Mouse (Mus musculus) inflammation-experienced regulatory T-cells, adult 6 months (primary cell): ENCODE results near the gene Zfp644. TPM values are rescaled to one million over a fixed set of nuclear protein-coding genes. Genes with fewer than 3 reads are reported as not detected.

ENCODE experiments used
- ATAC-seq: one replicate; pipeline ENCODE4 v1.8.0; 2017
- polyA plus RNA-seq, 3 experiments: library from polyadenylated mRNA; unstranded; fragments of 100-300 nt; shearing (Covaris generic); gene quantifications; one replicate each; pipeline ENCODE4 v1.2.1; 2017

Gene Zfp644
- polyA plus RNA-seq, 3 experiments from 2014 or later = 29.4 to 50.6 (median 42.5) TPM

DNA sequence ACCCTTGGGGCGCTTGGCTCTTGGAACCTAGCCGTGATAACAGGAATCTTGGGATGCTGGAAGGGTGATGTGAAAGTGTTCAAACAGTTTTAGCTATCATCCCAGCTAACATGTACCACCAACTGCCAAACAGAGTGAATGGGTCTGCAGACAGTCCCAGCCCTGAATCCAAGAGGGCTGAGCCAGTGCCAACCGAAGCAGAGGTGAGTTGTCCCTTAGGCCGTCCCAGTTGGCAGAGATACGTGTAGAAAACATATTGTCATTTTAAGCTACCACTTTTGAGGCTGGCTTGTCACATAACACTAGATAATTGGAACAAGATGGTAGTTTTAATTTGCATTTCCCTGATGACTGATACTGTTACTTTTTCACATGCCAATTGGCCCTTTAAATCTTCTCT, 106.4 kb downstream of the Zfp644 start:
- ATAC-seq = no peak

DNA sequence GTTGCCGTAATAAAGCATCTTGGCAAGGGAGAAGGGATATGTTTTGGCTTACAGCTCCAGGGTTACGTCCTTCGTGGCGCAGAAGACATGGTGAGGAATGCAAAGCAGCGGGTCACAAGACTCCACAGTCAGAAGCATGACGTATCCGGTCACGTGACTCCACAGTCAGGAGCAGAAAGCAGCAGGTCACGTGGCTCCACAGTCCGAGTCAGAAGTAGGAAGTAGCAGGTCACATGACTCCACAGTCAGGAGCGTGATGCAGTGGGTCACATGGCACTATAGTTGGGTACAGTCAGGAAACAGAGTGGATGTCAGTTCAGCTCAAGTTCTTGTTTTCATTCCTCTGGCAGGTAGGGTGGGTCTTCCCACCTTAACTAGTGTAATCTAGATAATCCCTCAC, 107.4 kb downstream of the Zfp644 start:
- ATAC-seq = no peak

DNA sequence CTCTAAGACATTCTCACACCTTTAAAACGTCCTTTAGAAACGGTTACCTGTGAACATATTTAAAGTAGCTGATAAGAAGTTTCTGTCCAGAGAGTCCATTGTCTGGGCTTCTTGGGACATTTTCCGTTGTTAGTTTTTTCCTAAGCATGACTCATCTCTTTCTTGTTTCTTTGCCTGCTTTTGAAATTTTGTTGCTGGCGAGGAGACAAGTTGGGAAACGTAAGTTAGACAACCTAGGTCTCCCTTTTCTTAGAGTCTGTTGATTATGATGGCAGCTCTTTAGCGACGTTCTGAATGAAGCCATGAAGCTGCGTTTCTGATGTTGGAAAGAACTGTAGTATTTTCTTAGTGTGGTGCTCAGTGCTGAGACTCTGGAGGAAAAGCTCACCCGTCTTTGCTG, 108.1 kb downstream of the Zfp644 start:
- no peak for ATAC-seq

- no peak for ATAC-seq
These were observed 116.1 kb downstream of the Zfp644 start for GRCm38 (mm10) chr5:106580943-106581342.

DNA sequence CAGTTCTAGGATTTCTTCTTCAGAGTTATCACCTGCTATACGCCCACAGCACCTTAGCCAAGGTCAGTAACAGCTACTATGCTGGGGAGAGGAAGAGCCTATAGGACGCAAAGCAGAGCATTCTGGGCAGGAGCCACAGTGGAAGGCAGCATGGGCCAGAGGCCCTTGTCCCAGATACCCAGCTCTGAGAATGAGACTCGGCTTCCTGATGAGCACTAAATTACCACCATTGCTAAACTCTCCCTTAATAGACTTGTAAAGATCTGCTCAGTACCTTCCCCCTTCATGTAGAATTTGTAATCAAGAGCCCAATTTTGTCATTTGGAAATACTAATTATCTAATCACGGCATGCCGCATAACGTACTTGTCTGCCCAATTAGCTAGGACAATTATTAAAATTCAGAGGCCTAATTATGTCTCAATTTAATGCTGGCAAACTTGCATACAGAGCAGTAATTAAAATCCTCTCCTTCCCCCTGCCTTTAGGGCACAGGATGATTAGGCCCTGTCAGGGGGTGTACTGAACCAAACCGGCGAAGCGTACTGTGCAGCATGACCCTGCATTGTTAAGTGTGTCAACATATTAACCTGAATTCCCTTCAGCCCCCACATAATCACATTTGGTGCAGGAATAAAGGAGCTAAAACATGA, 119.7 kb downstream of the Zfp644 start:
- ATAC-seq = no peak

- ATAC-seq = no peak
These were observed 122.0 kb downstream of the Zfp644 start for GRCm38 (mm10) chr5:106575098-106575497.

DNA sequence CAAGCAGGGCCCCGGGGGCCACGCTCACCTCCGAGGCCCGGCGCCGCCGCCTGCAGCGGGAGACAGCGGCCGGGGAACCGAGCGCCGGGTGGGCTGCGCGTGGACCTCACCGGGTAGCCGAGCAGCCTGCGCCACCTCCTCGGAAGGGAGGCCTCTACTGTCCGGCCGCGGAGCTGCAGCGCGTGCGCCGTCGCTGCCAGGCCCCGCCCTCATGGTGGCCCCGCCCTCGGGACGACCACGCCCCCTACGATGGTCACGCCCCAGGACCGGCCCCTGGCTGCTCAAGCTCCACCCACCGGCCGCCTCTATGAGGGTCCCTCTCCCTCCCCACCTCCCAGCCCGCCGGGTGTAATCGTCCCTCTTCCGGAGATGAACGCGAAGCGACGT, 122.5 kb downstream of the Zfp644 start:
- peak; percentile 60 for ATAC-seq

DNA sequence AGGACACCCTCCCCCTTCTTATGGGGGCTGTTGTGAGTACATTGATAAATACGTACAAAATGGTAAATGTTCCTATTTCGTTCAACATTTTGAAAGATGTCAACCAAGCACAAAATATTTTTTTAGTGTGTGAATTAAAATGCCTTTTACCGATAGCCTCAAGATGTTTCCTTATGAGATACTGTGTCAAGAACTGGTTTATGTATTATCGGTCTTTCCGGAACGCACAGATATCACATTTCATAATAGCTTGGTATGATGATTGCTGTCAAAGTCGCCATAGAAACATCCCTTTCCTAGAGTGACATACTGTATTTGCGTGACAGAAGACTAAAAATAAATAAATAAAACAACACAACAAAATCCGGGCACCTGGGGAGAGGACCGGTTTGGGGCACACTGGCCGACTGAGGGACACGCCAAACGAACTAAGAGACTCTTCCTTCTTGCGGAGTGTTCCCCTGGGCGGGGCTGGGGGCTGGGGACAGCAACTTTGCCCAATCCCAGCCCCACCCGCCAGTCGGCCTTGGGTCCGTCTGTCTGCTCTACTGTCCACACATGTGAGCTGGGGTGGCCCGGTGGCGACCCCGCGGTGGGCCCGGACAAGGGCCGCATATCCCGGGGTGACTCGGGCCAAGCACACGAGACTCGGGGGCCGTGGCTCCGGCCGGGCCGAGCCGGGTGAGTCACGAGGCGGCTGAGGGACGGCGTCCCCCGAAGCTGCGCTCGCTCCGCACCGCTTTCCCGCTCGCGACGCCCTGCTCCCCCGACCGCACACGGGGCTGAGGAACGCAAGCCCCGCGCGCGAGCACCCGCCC, 123.1 kb downstream of the Zfp644 start:
- ATAC-seq = no peak

Other genes starting within 250 kb of the Zfp644 start
- not detected for gene Barhl2, start 239.1 kb downstream of the Zfp644 start, polyA plus RNA-seq
- not detected for gene Gm17304, start 88.2 kb downstream of the Zfp644 start, polyA plus RNA-seq
- gene Hfm1, start 229.0 kb upstream of the Zfp644 start, polyA plus RNA-seq = not detected